Mouse (Mus musculus) liver, embryonic 16.5 days (tissue): ENCODE measurements at regions not wholly inside any gene's neighbourhood (a gene's known extent, or its start where the extent isn't known, plus 50 kb on each side); places are given as distances from the start of the nearest gene placed in this dataset.

Experiments
- ATAC-seq: fragments of 200-750 bp; cut with Nextera tagmentation; 2 replicates; pipeline ENCODE4 v1.8.0; 2017; ENCODE audit warnings: low read depth, mild to moderate bottlenecking, moderate number of reproducible peaks, moderate library complexity
- H3K27ac ChIP-seq: fragments of 300-500 bp; sonication (generic); 2 replicates; pipeline ENCODE4 v1.5.1; 2014; ENCODE audit warnings: mild to moderate bottlenecking, low read length
- H3K27me3 ChIP-seq: fragments of 300-500 bp; sonication (generic); 2 replicates; pipeline ENCODE4 v1.6.1; 2014; ENCODE audit warnings: low read depth, low read length, mixed read lengths; ENCODE audit not compliant: control insufficient read depth, insufficient read depth
- H3K36me3 ChIP-seq: fragments of 300-500 bp; sonication (generic); 2 replicates; pipeline ENCODE4 v1.6.1; 2014; ENCODE audit warnings: mild to moderate bottlenecking; ENCODE audit not compliant: control insufficient read depth, insufficient read depth
- H3K4me1 ChIP-seq: fragments of 300-500 bp; sonication (generic); 2 replicates; pipeline ENCODE4 v1.6.1; 2014; ENCODE audit warnings: low read depth, low read length, mixed read lengths; ENCODE audit not compliant: control insufficient read depth
- H3K4me2 ChIP-seq: fragments of 300-500 bp; sonication (generic); 2 replicates; pipeline ENCODE4 v1.6.1; 2014; ENCODE audit warnings: low read depth, low read length, mixed read lengths
- H3K4me3 ChIP-seq: fragments of 300-500 bp; sonication (generic); 2 replicates; pipeline ENCODE4 v1.5.1; 2014; ENCODE audit warnings: low read depth, mild to moderate bottlenecking, low read length
- H3K9ac ChIP-seq: fragments of 300-500 bp; sonication (generic); 2 replicates; pipeline ENCODE4 v1.6.1; 2014; ENCODE audit warnings: low read depth, low read length
- H3K9me3 ChIP-seq: fragments of 300-500 bp; sonication (generic); replicated peaks from 2 replicates; pipeline ENCODE4 v1.6.1; 2016; ENCODE audit warnings: low read length; ENCODE audit not compliant: control insufficient read depth
- WGBS: fragments of 180-500 bp; shearing (Covaris S2); extraction: QIAGEN DNeasy Blood & Tissue Kit; methylation state at CpG from one replicate; pipeline ENCODE4 v1.1.7; 2014; ENCODE audit not compliant: insufficient replicate concordance; 5-methylcytosine and 5-hydroxymethylcytosine counted together

GRCm38 (mm10) chr11:105510626-105511025 lies 54.1 kb upstream of the March10 start:
- Histone ChIP-seq H3K4me2 (no peak overlapping the region), H3K9ac (no peak overlapping the region), H3K36me3 (no peaks in the 10 kb centered on the region), H3K27ac (no peak overlapping the region), H3K9me3 (no peaks in the 10 kb centered on the region), H3K4me3 (no peak overlapping the region), H3K4me1 (no peaks in the 10 kb centered on the region), H3K27me3 (no peaks in the 10 kb centered on the region; the same call in 1 of the 2 replicates)
- no peak for ATAC-seq
- WGBS: 49% methylated on average over 4 of the region's 4 CpGs

GRCm38 (mm10) chr11:105510056-105510455 lies 53.5 kb upstream of the March10 start:
- Histone ChIP-seq H3K4me1 (no peaks in the 10 kb centered on the region), H3K27ac (no peak overlapping the region), H3K27me3 (no peaks in the 10 kb centered on the region; the same call in 1 of the 2 replicates), H3K4me2 (no peak overlapping the region), H3K4me3 (no peak overlapping the region), H3K9ac (no peak overlapping the region), H3K36me3 (no peaks in the 10 kb centered on the region), H3K9me3 (no peaks in the 10 kb centered on the region)
- 56% methylated on average over 7 of the region's 7 CpGs for WGBS
- ATAC-seq: no peak

- Histone ChIP-seq H3K4me2 (no peak overlapping the region), H3K9ac (no peak overlapping the region), H3K9me3 (no peaks in the 10 kb centered on the region), H3K4me3 (no peak overlapping the region), H3K36me3 (no peaks in the 10 kb centered on the region), H3K4me1 (no peaks in the 10 kb centered on the region), H3K27me3 (no peaks in the 10 kb centered on the region; the same call in 1 of the 2 replicates), H3K27ac (no peak overlapping the region)
- 56% methylated on average over 7 of the region's 7 CpGs for WGBS
- no peak for ATAC-seq
These were observed 52.1 kb upstream of the March10 start for GRCm38 (mm10) chr11:105508660-105509038.

GRCm38 (mm10) chr11:105507972-105508659 lies 51.6 kb upstream of the March10 start:
- H3K4me1 ChIP-seq: no peaks in the 10 kb centered on the region
- no peak for ATAC-seq
- no peak overlapping the region for H3K27ac ChIP-seq
- no peak overlapping the region for H3K4me2 ChIP-seq
- H3K36me3 ChIP-seq: no peaks in the 10 kb centered on the region
- no peaks in the 10 kb centered on the region for H3K9me3 ChIP-seq
- H3K9ac ChIP-seq: no peak overlapping the region
- 22% methylated on average over 6 of the region's 6 CpGs for WGBS
- no peaks in the 10 kb centered on the region; the same call in 1 of the 2 replicates for H3K27me3 ChIP-seq
- H3K4me3 ChIP-seq: no peak overlapping the region

GRCm38 (mm10) chr11:105507332-105507971 lies 50.9 kb upstream of the March10 start:
- no peak overlapping the region for H3K4me2 ChIP-seq
- no peaks in the 10 kb centered on the region; the same call in 1 of the 2 replicates for H3K27me3 ChIP-seq
- H3K4me1 ChIP-seq: no peaks in the 10 kb centered on the region
- WGBS: 60% methylated on average over 8 of the region's 8 CpGs
- H3K9ac ChIP-seq: no peak overlapping the region
- H3K4me3 ChIP-seq: no peak overlapping the region
- no peaks in the 10 kb centered on the region for H3K36me3 ChIP-seq
- no peaks in the 10 kb centered on the region for H3K9me3 ChIP-seq
- H3K27ac ChIP-seq: no peak overlapping the region
- no peak for ATAC-seq
